Comparison of ENCODE assay signal across 7 mouse cellular contexts in the genomic region with DNA sequence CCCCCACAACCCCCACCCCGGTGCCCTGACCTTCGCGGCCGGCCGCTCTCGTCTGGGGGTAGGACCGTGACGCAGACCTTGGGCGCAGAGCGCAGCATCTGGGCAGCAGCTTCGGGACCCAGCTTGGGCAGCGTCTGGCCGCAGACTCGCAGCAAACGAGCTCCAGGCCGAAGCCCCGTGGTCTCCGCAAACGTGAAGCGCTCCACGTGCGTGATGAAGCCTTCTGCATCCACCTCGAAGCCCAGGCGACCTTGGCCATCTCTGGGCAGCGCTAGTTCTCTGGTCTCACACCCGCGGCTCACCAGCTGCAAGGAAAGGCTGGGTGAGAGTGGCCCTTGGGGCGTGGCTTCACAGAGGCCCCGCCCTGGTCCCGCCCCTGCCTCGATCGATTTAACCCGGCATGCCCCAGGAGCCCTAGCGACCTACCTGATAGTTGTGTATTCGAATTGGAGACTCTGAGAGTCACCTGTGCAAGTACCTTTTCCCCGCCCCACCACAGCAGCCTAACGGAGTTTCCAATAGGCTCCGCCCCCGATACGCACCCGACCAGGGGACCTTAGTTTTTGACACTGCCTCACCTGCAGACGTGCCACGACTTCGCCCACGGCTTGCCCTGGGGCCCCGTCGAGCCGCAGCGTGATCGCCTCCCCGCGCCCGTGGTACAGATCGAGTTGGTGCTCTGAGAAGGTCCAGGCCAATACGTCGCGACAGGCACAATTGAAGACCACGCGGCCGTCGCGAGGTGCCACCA. TPM values are rescaled to one million over a fixed set of nuclear protein-coding genes. Genes with fewer than 3 reads are reported as not detected.
DNase-seq lines count a peak whose midpoint lies in the region; ATAC-seq and TF ChIP-seq lines count a peak whose summit lies in the region.

No protein-coding gene starts in this region.

- no peak for TF ChIP-seq CTCF in thymus, adult 2 months (IDR thresholded peaks at IDR 0.05; ENCODE audit: borderline replicate concordance, control insufficient read depth, extremely low read depth, insufficient read depth, low read length, poor library complexity)

- H3K4me3 ChIP-seq in lung, embryonic 16.5 days (ENCODE audit: low read length), result peak overlapping the region; percentile 44
- H3K4me3 ChIP-seq in forebrain, embryonic 11.5 days (ENCODE audit: low read depth, low read length), result peak overlapping the region; percentile 43
- H3K4me3 ChIP-seq in limb, embryonic 12.5 days (replicated peaks), result peak overlapping the region; percentile 47
- H3K4me3 ChIP-seq in neural tube, embryonic 15.5 days (replicated peaks), result peak overlapping the region; percentile 44
- H3K4me3 ChIP-seq in thymus, adult 2 months (ENCODE audit: control insufficient read depth, insufficient read depth, low read length), result no peak overlapping the region

- no peak overlapping the region for H3K27ac ChIP-seq in lung, embryonic 16.5 days (ENCODE audit: low read length)
- no peak overlapping the region for H3K27ac ChIP-seq in forebrain, embryonic 11.5 days (ENCODE audit: low read depth, low read length)
- H3K27ac ChIP-seq in limb, embryonic 12.5 days, result no peak overlapping the region
- H3K27ac ChIP-seq in neural tube, embryonic 15.5 days (replicated peaks), result no peak overlapping the region
- H3K27ac ChIP-seq in thymus, adult 2 months (ENCODE audit: control insufficient read depth, insufficient read depth, low read length), result no peak overlapping the region

- WGBS in lung, embryonic 16.5 days, result 16% methylated on average over 62 of the region's 62 CpGs
- 6% methylated on average over 62 of the region's 62 CpGs for WGBS in forebrain, embryonic 11.5 days
- 3% methylated on average over 62 of the region's 62 CpGs for WGBS in limb, embryonic 12.5 days
- WGBS in neural tube, embryonic 15.5 days, result 10% methylated on average over 62 of the region's 62 CpGs
- WGBS in thymus, adult 2 months, result 94% methylated on average over 62 of the region's 62 CpGs

- H3K9me3 ChIP-seq in lung, embryonic 16.5 days (ENCODE audit: control insufficient read depth, low read length), result no peaks in the 10 kb centered on the region
- H3K9me3 ChIP-seq in forebrain, embryonic 11.5 days (ENCODE audit: control insufficient read depth, low read length), result no peaks in the 10 kb centered on the region
- H3K9me3 ChIP-seq in limb, embryonic 12.5 days, result no peaks in the 10 kb centered on the region
- no peaks in the 10 kb centered on the region for H3K9me3 ChIP-seq in neural tube, embryonic 15.5 days (replicated peaks)

- ATAC-seq in lung, embryonic 16.5 days (ENCODE audit: low read depth), result peak; percentile 66
- ATAC-seq in forebrain, embryonic 11.5 days (replicated peaks; ENCODE audit: low FRiP score), result peak; percentile 70
- ATAC-seq in limb, embryonic 12.5 days (ENCODE audit: insufficient number of reproducible peaks, insufficient read depth, low FRiP score, low TSS enrichment, low read depth), result peak; percentile 30
- ATAC-seq in neural tube, embryonic 15.5 days (ENCODE audit: low FRiP score), result peak; percentile 71

- H3K4me1 ChIP-seq in lung, embryonic 16.5 days (replicated peaks; ENCODE audit: control insufficient read depth, insufficient read depth, low read length), result peaks cover 13% of the 10 kb centered on the region
- H3K4me1 ChIP-seq in forebrain, embryonic 11.5 days (replicated peaks; ENCODE audit: control insufficient read depth, insufficient read depth, low read length), result peaks cover 13% of the 10 kb centered on the region
- H3K4me1 ChIP-seq in limb, embryonic 12.5 days (replicated peaks), result peaks cover 29% of the 10 kb centered on the region
- peaks cover 16% of the 10 kb centered on the region for H3K4me1 ChIP-seq in neural tube, embryonic 15.5 days
- peaks cover 4% of the 10 kb centered on the region for H3K4me1 ChIP-seq in thymus, adult 2 months (replicated peaks; ENCODE audit: control insufficient read depth, insufficient read depth, low read length)

- H3K4me2 ChIP-seq in lung, embryonic 16.5 days (ENCODE audit: low read depth, low read length), result peak overlapping the region; percentile 71
- peak overlapping the region; percentile 84 for H3K4me2 ChIP-seq in forebrain, embryonic 11.5 days (ENCODE audit: low read depth, low read length, severe bottlenecking)
- peak overlapping the region; percentile 82 for H3K4me2 ChIP-seq in limb, embryonic 12.5 days
- peak overlapping the region; percentile 62 for H3K4me2 ChIP-seq in neural tube, embryonic 15.5 days

- DNase-seq in lung, postnatal 10 days, result no peak
- DNase-seq in forebrain, embryonic 11.5 days (ENCODE audit: low spot score), result peak; percentile 84
- DNase-seq in cerebellum, postnatal 14 days, result no peak
- no peak for DNase-seq in thymus, adult 2 months

- H3K9ac ChIP-seq in lung, embryonic 16.5 days (ENCODE audit: low read length), result peak overlapping the region; percentile 47
- H3K9ac ChIP-seq in forebrain, embryonic 11.5 days (ENCODE audit: low read length), result peak overlapping the region; percentile 45
- H3K9ac ChIP-seq in limb, embryonic 12.5 days (replicated peaks), result peak overlapping the region; percentile 62
- H3K9ac ChIP-seq in neural tube, embryonic 15.5 days (replicated peaks), result peak overlapping the region; percentile 39; the same call in 1 of the 2 replicates

- TF ChIP-seq POLR2A in thymus, adult 2 months (IDR thresholded peaks at IDR 0.05; ENCODE audit: control insufficient read depth, extremely low read depth, insufficient read depth, low read length, poor library complexity), result no peak

- peaks cover 18% of the 10 kb centered on the region; the same call in 1 of the 2 replicates for H3K36me3 ChIP-seq in lung, embryonic 16.5 days (ENCODE audit: control insufficient read depth, insufficient read depth, low read length)
- no peaks in the 10 kb centered on the region for H3K36me3 ChIP-seq in forebrain, embryonic 11.5 days (ENCODE audit: control insufficient read depth, insufficient read depth, low read length)
- H3K36me3 ChIP-seq in limb, embryonic 12.5 days, result peaks cover 39% of the 10 kb centered on the region
- H3K36me3 ChIP-seq in neural tube, embryonic 15.5 days, result 0 out of 2 replicates have a peak, but pooled peaks cover 12% of the 10 kb centered on the region
- H3K36me3 ChIP-seq in thymus, adult 2 months (ENCODE audit: control insufficient read depth, insufficient read depth, low read length), result peaks cover 50% of the 10 kb centered on the region

- no peaks in the 10 kb centered on the region for H3K27me3 ChIP-seq in lung, embryonic 16.5 days (ENCODE audit: control insufficient read depth, insufficient read depth, low read depth, low read length)
- peaks cover 23% of the 10 kb centered on the region for H3K27me3 ChIP-seq in forebrain, embryonic 11.5 days (ENCODE audit: control insufficient read depth, insufficient read depth, low read length)
- H3K27me3 ChIP-seq in limb, embryonic 12.5 days, result peaks cover 30% of the 10 kb centered on the region
- H3K27me3 ChIP-seq in neural tube, embryonic 15.5 days (replicated peaks), result peaks cover 38% of the 10 kb centered on the region
- H3K27me3 ChIP-seq in thymus, adult 2 months (ENCODE audit: control insufficient read depth, insufficient read depth, low read length), result no peaks in the 10 kb centered on the region

RNA-seq across cellular contexts. Expression of gene Sipa1, which starts 9.4 kb away (rescaled TPM):
- polyA plus RNA-seq in lung, embryonic 16.5 days (2015; fragmentation: Nextera tagmentation; extraction: Ambion mirVana), result 42.2 and 43.7 TPM in 2 replicates
- polyA plus RNA-seq in forebrain, embryonic 11.5 days (2014; fragmentation: Nextera tagmentation; extraction: Ambion mirVana), result 18.4 and 19.9 TPM in 2 replicates
- polyA plus RNA-seq in limb, embryonic 12.5 days (2016; fragmentation: Nextera tagmentation; extraction: Ambion mirVana), result 26.5 and 27.6 TPM in 2 replicates
- polyA plus RNA-seq in neural tube, embryonic 15.5 days (2015; fragmentation: Nextera tagmentation; extraction: Ambion mirVana), result 19.1 and 21.7 TPM in 2 replicates
- 267 and 301 TPM in 2 replicates for polyA plus RNA-seq in thymus, adult 2 months (2012; rRNA removed)

RNA-seq across cellular contexts. Expression of gene Rela, which starts 16.9 kb away (rescaled TPM):
- polyA plus RNA-seq in lung, embryonic 16.5 days (2015; fragmentation: Nextera tagmentation; extraction: Ambion mirVana), result 55.5 and 62.1 TPM in 2 replicates
- 37.8 and 39.9 TPM in 2 replicates for polyA plus RNA-seq in forebrain, embryonic 11.5 days (2014; fragmentation: Nextera tagmentation; extraction: Ambion mirVana)
- 44.7 and 45.9 TPM in 2 replicates for polyA plus RNA-seq in limb, embryonic 12.5 days (2016; fragmentation: Nextera tagmentation; extraction: Ambion mirVana)
- 31.6 and 39.2 TPM in 2 replicates for polyA plus RNA-seq in neural tube, embryonic 15.5 days (2015; fragmentation: Nextera tagmentation; extraction: Ambion mirVana)
- polyA plus RNA-seq in thymus, adult 2 months (2012; rRNA removed), result 112 and 142 TPM in 2 replicates

RNA-seq across cellular contexts. Expression of gene Map3k11, which starts 34.4 kb away (rescaled TPM):
- 37.8 and 40.1 TPM in 2 replicates for polyA plus RNA-seq in lung, embryonic 16.5 days (2015; fragmentation: Nextera tagmentation; extraction: Ambion mirVana)
- 20.4 and 21.7 TPM in 2 replicates for polyA plus RNA-seq in forebrain, embryonic 11.5 days (2014; fragmentation: Nextera tagmentation; extraction: Ambion mirVana)
- polyA plus RNA-seq in limb, embryonic 12.5 days (2016; fragmentation: Nextera tagmentation; extraction: Ambion mirVana), result 19.4 and 19.6 TPM in 2 replicates
- 12.7 and 18.3 TPM in 2 replicates for polyA plus RNA-seq in neural tube, embryonic 15.5 days (2015; fragmentation: Nextera tagmentation; extraction: Ambion mirVana)
- 141 and 144 TPM in 2 replicates for polyA plus RNA-seq in thymus, adult 2 months (2012; rRNA removed)

RNA-seq across cellular contexts. Expression of gene Pcnx3, which starts 34.6 kb away (rescaled TPM):
- 18.3 and 20.8 TPM in 2 replicates for polyA plus RNA-seq in lung, embryonic 16.5 days (2015; fragmentation: Nextera tagmentation; extraction: Ambion mirVana)
- 34.1 and 37.7 TPM in 2 replicates for polyA plus RNA-seq in forebrain, embryonic 11.5 days (2014; fragmentation: Nextera tagmentation; extraction: Ambion mirVana)
- 35.9 and 38.3 TPM in 2 replicates for polyA plus RNA-seq in limb, embryonic 12.5 days (2016; fragmentation: Nextera tagmentation; extraction: Ambion mirVana)
- polyA plus RNA-seq in neural tube, embryonic 15.5 days (2015; fragmentation: Nextera tagmentation; extraction: Ambion mirVana), result 21.0 and 23.4 TPM in 2 replicates
- polyA plus RNA-seq in thymus, adult 2 months (2012; rRNA removed), result 421 and 455 TPM in 2 replicates

RNA-seq across cellular contexts. Expression of gene Kat5, which starts 44.1 kb away (rescaled TPM):
- polyA plus RNA-seq in lung, embryonic 16.5 days (2015; fragmentation: Nextera tagmentation; extraction: Ambion mirVana), result 55.1 and 57.3 TPM in 2 replicates
- 38.0 and 38.9 TPM in 2 replicates for polyA plus RNA-seq in forebrain, embryonic 11.5 days (2014; fragmentation: Nextera tagmentation; extraction: Ambion mirVana)
- 56.3 and 60.1 TPM in 2 replicates for polyA plus RNA-seq in limb, embryonic 12.5 days (2016; fragmentation: Nextera tagmentation; extraction: Ambion mirVana)
- polyA plus RNA-seq in neural tube, embryonic 15.5 days (2015; fragmentation: Nextera tagmentation; extraction: Ambion mirVana), result 64.9 and 66.2 TPM in 2 replicates
- polyA plus RNA-seq in thymus, adult 2 months (2012; rRNA removed), result 90.0 and 106 TPM in 2 replicates
